Mouse (Mus musculus) central nervous system, embryonic 18 days (tissue): ENCODE measurements around the gene Lmo1. TPM values are rescaled to one million over a fixed set of nuclear protein-coding genes. Genes with fewer than 3 reads are reported as not detected.

Experiments used
- polyA plus RNA-seq: library from polyadenylated mRNA; depleted of rRNA; stranded (reverse); fragments of >200 nt; gene quantifications from 2 replicates; pipeline ENCODE4 v1.2.3, GENCODE M21; 2012; rRNA removed

Lmo1 gene
- 99.9 and 101 TPM in 2 replicates for polyA plus RNA-seq

GRCm38 (mm10) chr7:109174949-109175669 lies at the start of gene Lmo1:
TSS of gene Lmo1 (minus strand) at chr7:109175207.

Other genes with a start within 250 kb of the Lmo1 start
- 0.03 and 0.05 TPM in 2 replicates for gene Nlrp10, start 245.0 kb downstream of the Lmo1 start, polyA plus RNA-seq
- 89.4 and 107 TPM in 2 replicates for gene Eif3f, start 240.8 kb downstream of the Lmo1 start, polyA plus RNA-seq
- 163 and 177 TPM in 2 replicates for gene Tub, start 224.9 kb downstream of the Lmo1 start, polyA plus RNA-seq
- 25.0 and 27.2 TPM in 2 replicates for gene Ric3, start 91.9 kb downstream of the Lmo1 start, polyA plus RNA-seq